In genomic region chr7:141593056-141593455, GRCm38 (mm10) we compare ENCODE assay signal across 15 mouse cellular contexts.
"Had no signal": no experiment of that assay in that cellular context is flagged by ENCODE, and none has a peak within 500 bp of the region (broad histone marks: within the 10 kb centered on the region; RNA-seq: fewer than 3 reads in every experiment).

No protein-coding gene starts in this region.

- H3K4me3 ChIP-seq: liver, embryonic 13.5 days; megakaryocyte, embryonic 14.5 days; midbrain, embryonic 12.5 days; midbrain, embryonic 15.5 days; neural tube, embryonic 12.5 days had no signal

- H3K4me2 ChIP-seq: liver, embryonic 13.5 days; lung, embryonic 14.5 days; midbrain, embryonic 12.5 days; midbrain, embryonic 15.5 days; neural tube, embryonic 12.5 days had no signal

- H3K27ac ChIP-seq: liver, embryonic 13.5 days; macrophage; midbrain, embryonic 12.5 days; midbrain, embryonic 15.5 days; neural tube, embryonic 12.5 days had no signal

- H3K4me1 ChIP-seq: midbrain, embryonic 12.5 days; midbrain, embryonic 15.5 days; neural tube, embryonic 12.5 days had no signal

- H3K9me3 ChIP-seq: liver, embryonic 13.5 days; megakaryocyte, embryonic 14.5 days; midbrain, embryonic 12.5 days; midbrain, embryonic 15.5 days; neural tube, embryonic 12.5 days had no signal

- H3K9ac ChIP-seq: liver, embryonic 13.5 days; lung, embryonic 14.5 days; midbrain, embryonic 12.5 days; midbrain, embryonic 15.5 days; neural tube, embryonic 12.5 days had no signal

- ATAC-seq: midbrain, embryonic 15.5 days had no signal

- H3K27me3 ChIP-seq: liver, embryonic 13.5 days; megakaryocyte, embryonic 14.5 days; midbrain, embryonic 12.5 days; midbrain, embryonic 15.5 days; neural tube, embryonic 12.5 days had no signal

- DNase-seq: liver, embryonic 13.5 days; lung, adult 18-20 months; lung, embryonic 14.5 days; lung, postnatal 10 days; lung, postnatal 36 days; right cerebral cortex, postnatal 14 days; spleen, adult 18-20 months; thymus, adult 18-20 months; thymus, postnatal 14 days; thymus, postnatal 36 days had no signal
